In the genomic region with DNA sequence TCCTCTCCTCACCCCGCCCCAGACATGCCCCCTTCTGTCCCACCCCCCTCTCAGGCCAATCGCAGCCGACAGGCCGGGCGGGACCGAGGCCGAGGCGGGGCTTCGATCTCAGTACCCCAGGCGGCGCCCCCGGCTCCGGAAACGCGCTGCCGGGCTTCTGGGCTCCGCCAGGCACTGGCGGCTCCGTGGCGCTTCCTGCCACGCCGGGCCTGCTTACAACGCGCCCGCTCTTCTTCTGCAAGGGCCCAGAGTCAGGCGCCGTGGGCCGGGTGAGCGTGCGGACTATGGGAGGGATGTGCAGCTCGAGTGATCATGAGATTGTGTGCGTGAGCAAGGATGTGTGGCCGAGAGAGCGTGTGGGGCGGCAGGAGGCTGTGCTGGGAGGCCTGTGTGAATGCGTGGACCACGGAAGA, we compare ENCODE assay signal across 8 mouse cellular contexts. TPM values are rescaled to one million over a fixed set of nuclear protein-coding genes. Genes with fewer than 3 reads are reported as not detected.
DNase-seq lines count a peak whose midpoint lies in the region; ATAC-seq and TF ChIP-seq lines count a peak whose summit lies in the region.

A gene (plus strand): TSS at position 139 of the 413 bp plus-strand sequence.

- no peaks in the 10 kb centered on the region for H3K9me3 ChIP-seq in embryonic facial prominence, embryonic 13.5 days
- H3K9me3 ChIP-seq in limb, embryonic 15.5 days: no peaks in the 10 kb centered on the region
- H3K9me3 ChIP-seq in midbrain, postnatal 0 days (ENCODE audit: low read length): no peaks in the 10 kb centered on the region

- 0 out of 2 replicates have a peak, but pooled peaks cover 3% of the 10 kb centered on the region for H3K4me1 ChIP-seq in embryonic facial prominence, embryonic 13.5 days
- 0 out of 2 replicates have a peak, but pooled peaks cover 2% of the 10 kb centered on the region for H3K4me1 ChIP-seq in limb, embryonic 15.5 days
- no peaks in the 10 kb centered on the region for H3K4me1 ChIP-seq in midbrain, postnatal 0 days (ENCODE audit: insufficient read depth, low read length)

- ATAC-seq in embryonic facial prominence, embryonic 13.5 days (ENCODE audit: insufficient number of reproducible peaks, insufficient read depth, low FRiP score, low TSS enrichment, low read depth): peak; percentile 75; the same call in 1 of the 2 replicates
- ATAC-seq in limb, embryonic 15.5 days (ENCODE audit: insufficient number of reproducible peaks, low FRiP score, low TSS enrichment, low read depth): peak; percentile 94
- ATAC-seq in midbrain, postnatal 0 days (ENCODE audit: low FRiP score): peak; percentile 94

- DNase-seq in 3134 (ENCODE audit: extremely low read depth, insufficient read length, low spot score): peak; percentile 83
- DNase-seq in adrenal gland, postnatal 14 days: peak; percentile 87
- peak; percentile 76 for DNase-seq in heart, adult 9 months (ENCODE audit: low spot score in 2 of 2)
- DNase-seq in kidney, adult 9 months: peak; percentile 70
- peak; percentile 79 for DNase-seq in midbrain, postnatal 0 days (ENCODE audit: low spot score)
- DNase-seq in splenic B cell, adult 2 months (ENCODE audit: low read depth, low spot score): peak; percentile 69

- peak within 1 kb of the TSS; percentile 75 for H3K27ac ChIP-seq in embryonic facial prominence, embryonic 13.5 days
- H3K27ac ChIP-seq in limb, embryonic 15.5 days: peak within 1 kb of the TSS; percentile 76
- peak within 1 kb of the TSS; percentile 79 for H3K27ac ChIP-seq in midbrain, postnatal 0 days (ENCODE audit: low read depth, low read length)

- peaks cover 13% of the 10 kb centered on the region for H3K27me3 ChIP-seq in embryonic facial prominence, embryonic 13.5 days
- H3K27me3 ChIP-seq in limb, embryonic 15.5 days: peaks cover 10% of the 10 kb centered on the region; the same call in 1 of the 2 replicates
- no peaks in the 10 kb centered on the region for H3K27me3 ChIP-seq in midbrain, postnatal 0 days (ENCODE audit: insufficient read depth, low read length)
- no peaks in the 10 kb centered on the region for H3K27me3 ChIP-seq in splenic B cell, adult 2 months (ENCODE audit: control insufficient read depth, insufficient read depth, low read length, poor library complexity, severe bottlenecking)

- no peak for TF ChIP-seq CTCF in midbrain, postnatal 0 days (IDR thresholded peaks at IDR 0.05)

- 20% methylated on average over 37 of the region's 37 CpGs for WGBS in embryonic facial prominence, embryonic 13.5 days
- WGBS in limb, embryonic 15.5 days: 21% methylated on average over 37 of the region's 37 CpGs
- 28% methylated on average over 37 of the region's 37 CpGs for WGBS in midbrain, postnatal 0 days

- H3K9ac ChIP-seq in embryonic facial prominence, embryonic 13.5 days: peak within 1 kb of the TSS; percentile 78
- peak within 1 kb of the TSS; percentile 55 for H3K9ac ChIP-seq in limb, embryonic 15.5 days
- H3K9ac ChIP-seq in midbrain, postnatal 0 days (replicated peaks; ENCODE audit: low read length, poor library complexity, severe bottlenecking): peak within 1 kb of the TSS; percentile 76

- peak within 1 kb of the TSS; percentile 60 for H3K4me3 ChIP-seq in embryonic facial prominence, embryonic 13.5 days
- H3K4me3 ChIP-seq in limb, embryonic 15.5 days: peak within 1 kb of the TSS; percentile 58
- H3K4me3 ChIP-seq in midbrain, postnatal 0 days (ENCODE audit: low read depth, low read length): peak within 1 kb of the TSS; percentile 51

- no peaks in the 10 kb centered on the region for H3K36me3 ChIP-seq in embryonic facial prominence, embryonic 13.5 days
- no peaks in the 10 kb centered on the region for H3K36me3 ChIP-seq in limb, embryonic 15.5 days
- H3K36me3 ChIP-seq in midbrain, postnatal 0 days (ENCODE audit: insufficient read depth, low read length): no peaks in the 10 kb centered on the region
- H3K36me3 ChIP-seq in splenic B cell, adult 2 months (ENCODE audit: control insufficient read depth, insufficient read depth, low read length, poor library complexity, severe bottlenecking): no peaks in the 10 kb centered on the region

- peak within 1 kb of the TSS; percentile 62 for H3K4me2 ChIP-seq in embryonic facial prominence, embryonic 13.5 days
- H3K4me2 ChIP-seq in limb, embryonic 15.5 days: peak within 1 kb of the TSS; percentile 41
- H3K4me2 ChIP-seq in midbrain, postnatal 0 days (ENCODE audit: low read depth, low read length, poor library complexity, severe bottlenecking): peak within 1 kb of the TSS; percentile 49

RNA-seq across cellular contexts. Expression of the gene that starts here (rescaled TPM):
- 19.3 and 22.9 TPM in 2 replicates for total RNA-seq in adrenal gland, postnatal 14 days (2021)
- polyA plus RNA-seq in embryonic facial prominence, embryonic 13.5 days (2015; fragmentation: Nextera tagmentation; extraction: Ambion mirVana): 14.7 and 18.0 TPM in 2 replicates
- polyA plus RNA-seq in limb, embryonic 15.5 days (2015; fragmentation: Nextera tagmentation; extraction: Ambion mirVana): 19.0 and 19.4 TPM in 2 replicates
- 28.2 and 29.9 TPM in 2 replicates for total RNA-seq in midbrain, postnatal 0 days (2014; rRNA removed)
- 5.2 and 5.7 TPM in 2 replicates for polyA plus RNA-seq in midbrain, postnatal 0 days (2015; fragmentation: Nextera tagmentation; extraction: Ambion mirVana)

Comparison
In these comparisons a context has a peak if more than half of its experiments do, and no peak if none do; other contexts are left out.
1. Peak in every context shown above with its lines: DNase-seq, ATAC-seq, H3K4me3 ChIP-seq and H3K27ac ChIP-seq.